Mouse (Mus musculus) left cerebral cortex, adult 11 months (tissue): Measurements from ENCODE around the gene Anp32e.
"Not testable (repeated sequence)": the region's sequence is repeated elsewhere in the genome, so short reads cannot be mapped to it uniquely, and the experiment has no call there.

Experiments
- DNase-seq: peaks from one replicate; pipeline ENCODE4 v3.0.0; 2022; ENCODE audit warnings: low spot score

The Anp32e gene

DNA sequence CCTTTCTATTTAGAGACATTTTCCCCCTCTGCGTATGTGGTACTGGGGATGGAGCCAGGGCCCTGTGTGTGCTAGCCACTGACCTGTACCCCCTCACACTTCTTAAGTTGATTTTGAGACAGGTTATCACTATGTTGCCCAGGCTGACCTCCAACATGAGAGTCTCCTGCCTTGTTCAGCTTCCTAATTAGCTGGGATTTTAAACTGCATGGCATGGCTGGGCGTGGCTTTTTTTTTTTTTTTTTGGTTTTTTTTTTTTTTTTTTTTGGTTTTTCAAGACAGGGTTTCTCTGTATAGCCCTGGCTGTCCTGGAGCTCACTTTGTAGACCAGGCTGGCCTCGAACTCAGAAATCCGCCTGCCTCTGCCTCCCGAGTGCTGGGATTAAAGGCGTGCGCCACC, 48.5 kb downstream of the Anp32e start:
- DNase-seq, result not testable (repeated sequence)

DNA sequence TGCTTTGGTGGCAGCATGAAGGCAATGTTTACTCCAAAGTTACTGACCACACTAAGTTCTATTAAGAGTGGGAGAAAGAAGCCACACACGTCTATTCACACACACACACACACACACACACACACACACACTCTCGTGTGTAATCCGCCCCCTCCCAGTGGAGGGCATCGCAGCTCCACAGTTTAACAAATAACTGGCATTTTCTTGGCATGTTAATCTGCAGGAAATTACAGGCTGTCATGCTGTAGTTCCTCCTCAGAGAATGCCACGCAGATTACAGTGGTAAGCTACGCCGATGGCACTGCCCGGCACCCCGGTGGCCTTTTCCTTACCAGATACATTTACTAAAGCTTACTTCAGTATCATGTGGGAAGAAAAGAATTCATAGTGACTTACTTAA, 49.2 kb downstream of the Anp32e start:
- no peak for DNase-seq

DNA sequence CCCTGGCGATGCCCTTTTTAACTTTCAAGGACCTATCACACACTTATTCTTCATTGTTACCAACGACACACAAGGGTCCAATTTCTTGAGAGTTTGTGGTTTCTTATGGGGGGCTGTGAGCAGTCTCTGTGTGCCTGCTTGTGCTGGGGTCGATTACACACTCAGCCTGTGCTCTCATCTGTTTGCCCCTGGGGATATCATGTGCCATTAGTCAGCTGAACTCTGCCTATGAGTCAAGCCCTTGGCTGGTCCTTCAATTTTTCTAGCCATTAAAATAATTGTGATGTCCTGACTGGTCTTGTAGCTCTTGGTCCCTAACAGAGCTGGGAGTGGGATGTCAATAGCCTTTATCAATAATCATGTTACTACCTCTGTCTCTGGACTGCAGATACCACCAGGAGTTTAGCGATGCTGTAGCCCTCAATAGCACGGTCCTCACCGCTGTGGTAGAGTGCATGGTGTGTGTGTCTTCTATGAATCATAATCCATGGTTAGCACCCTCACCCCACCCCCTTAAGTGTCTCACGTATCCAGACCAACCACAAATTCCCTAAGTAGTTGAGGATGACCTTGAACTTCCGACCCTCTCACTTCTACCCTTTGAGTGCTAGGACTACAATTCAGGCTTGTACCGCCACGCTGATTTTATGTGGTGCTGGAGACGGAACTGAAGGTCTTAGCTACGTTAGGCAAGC, 51.4 kb downstream of the Anp32e start:
- DNase-seq, result no peak

DNA sequence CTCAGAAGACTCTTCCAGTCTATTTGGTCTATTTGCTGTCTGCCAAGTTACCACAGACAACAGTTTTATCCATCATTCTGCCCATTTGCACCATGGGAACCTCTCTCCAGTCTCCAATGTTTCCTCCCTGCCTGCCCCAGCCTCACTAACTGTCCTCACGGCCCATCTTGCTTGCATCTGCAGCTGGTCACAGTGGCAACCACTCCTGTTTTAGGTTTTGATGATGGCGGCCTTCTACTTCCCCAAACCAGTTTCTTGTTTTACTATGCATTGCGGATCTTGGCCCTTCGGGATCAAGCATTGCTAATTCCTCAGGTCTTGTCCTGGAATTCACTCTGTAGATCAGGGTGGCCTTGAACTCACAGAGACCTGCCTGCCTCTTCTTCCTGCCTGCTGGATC, 53.1 kb downstream of the Anp32e start:
- no peak for DNase-seq

DNA sequence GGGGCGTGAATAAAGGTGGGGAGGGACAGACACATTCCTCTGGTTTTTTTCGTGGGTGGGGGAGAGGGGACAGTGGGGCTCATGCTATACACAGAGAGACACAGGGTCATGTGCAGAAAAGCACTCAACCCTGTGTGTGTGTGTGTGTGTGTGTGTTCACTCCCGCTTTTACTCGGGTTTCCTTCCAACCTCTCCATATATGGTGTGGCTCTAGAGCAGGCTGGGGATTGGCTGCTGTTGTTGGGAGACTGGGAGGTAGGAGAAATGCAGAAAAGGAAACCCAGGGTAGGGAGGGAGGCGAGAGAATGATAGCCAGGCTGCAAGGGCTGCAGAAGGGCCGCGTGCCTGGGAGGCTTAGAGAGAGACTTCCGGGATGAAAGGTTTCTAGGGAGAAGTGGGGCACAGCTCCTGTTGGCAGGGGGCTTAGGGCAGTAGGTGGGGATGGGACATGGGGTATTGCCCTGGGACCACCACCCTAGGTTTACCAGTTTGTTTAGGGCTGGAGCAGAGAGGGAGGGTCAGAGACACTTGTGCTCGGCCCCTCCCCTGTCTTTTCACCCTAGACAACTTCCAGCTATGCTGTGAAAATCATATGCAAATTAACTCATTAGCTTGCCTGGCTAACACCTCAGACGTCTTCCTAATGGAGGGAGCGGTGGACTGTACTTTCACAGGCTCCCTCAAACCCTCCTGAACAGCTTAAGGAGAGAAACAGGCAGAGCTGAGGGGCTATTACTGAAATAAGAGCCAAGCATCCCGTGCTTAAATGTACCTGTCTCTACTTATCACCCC, 56.4 kb downstream of the Anp32e start:
- DNase-seq, result no peak

DNA sequence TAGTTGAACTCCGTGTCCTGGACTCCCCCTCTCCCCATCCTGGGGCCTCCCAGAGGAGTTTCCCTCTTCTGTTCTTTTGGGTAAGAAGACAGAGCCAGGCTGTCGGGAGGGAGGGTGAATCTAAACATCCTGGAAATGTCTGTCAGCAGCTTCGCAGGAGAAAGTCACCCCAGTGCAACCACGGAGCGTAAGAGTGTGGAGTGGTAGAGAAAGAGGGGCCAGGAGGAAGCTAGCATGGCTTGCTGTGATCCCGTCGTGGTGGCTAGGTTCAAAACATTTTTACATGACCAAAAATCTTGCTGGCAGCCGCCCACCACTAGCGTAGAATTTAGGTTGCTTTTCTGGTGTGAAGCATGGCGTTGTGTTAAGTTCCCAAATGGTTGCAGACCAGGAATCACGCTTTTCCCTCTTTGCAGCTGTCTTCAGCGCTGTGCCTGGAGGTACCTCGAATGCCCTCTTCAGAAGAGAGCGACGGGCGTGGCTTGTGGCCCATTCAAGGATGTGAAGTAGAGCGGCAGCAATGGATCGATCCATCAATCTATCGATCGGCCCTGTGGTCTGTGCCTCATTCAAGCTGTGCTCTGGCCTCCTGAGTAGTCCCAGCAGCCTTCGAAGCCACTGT, 57.1 kb downstream of the Anp32e start:
- peak; percentile 65 for DNase-seq

DNA sequence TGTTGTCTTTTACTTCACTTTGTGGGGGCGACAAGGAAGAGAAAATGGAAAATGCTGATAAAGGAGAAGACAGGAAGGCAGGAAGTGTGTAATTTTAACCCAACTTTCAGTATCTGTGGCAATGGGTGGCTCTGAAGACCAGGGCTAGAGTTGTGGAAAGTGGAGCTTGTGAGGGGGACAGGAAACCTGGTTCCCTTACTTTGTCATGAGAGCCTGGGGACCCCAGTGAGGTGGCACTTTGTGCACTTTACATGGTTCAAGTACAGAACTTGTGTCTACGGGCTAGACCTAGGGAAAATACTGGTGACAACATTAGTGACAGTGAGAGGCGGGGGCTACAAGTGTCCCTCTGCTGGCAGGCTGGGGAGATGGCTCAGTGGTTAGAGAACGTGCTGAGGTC, 57.9 kb downstream of the Anp32e start:
- no peak for DNase-seq

DNA sequence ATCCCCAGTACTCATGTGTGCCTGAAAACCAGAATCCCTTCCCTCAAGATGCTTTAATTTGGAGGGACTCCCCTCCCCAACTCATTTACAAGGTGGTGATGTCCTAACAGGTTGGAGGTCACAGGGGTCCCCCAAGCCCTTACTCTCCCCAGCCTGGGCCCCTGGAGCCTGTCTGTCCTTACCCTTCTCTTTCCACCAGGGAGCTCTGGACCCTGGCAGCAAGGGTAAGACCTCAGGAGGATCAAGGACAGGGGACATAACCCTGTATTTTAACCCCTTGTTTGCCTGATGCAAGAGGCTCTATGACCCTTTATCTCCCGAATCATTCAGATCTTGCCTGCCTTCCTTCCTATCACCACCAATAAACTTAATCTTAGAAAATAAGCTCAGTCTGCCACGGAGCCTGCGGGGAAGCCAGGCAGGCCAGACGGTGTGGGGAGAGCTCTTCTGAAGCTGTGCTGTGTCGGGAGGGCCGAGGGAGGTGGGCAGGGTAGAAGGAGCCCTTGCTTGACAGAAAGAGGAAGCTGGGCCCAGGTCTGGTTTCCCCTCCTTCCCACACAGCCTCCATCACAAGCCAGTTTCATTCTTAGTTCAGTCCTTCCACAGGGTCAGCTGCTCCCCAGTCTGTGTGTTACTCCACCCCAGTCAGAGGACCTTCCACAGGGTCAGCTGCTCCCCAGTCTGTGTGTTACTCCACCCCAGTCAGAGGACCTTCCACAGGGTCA, 58.5 kb downstream of the Anp32e start:
- DNase-seq, result no peak

DNA sequence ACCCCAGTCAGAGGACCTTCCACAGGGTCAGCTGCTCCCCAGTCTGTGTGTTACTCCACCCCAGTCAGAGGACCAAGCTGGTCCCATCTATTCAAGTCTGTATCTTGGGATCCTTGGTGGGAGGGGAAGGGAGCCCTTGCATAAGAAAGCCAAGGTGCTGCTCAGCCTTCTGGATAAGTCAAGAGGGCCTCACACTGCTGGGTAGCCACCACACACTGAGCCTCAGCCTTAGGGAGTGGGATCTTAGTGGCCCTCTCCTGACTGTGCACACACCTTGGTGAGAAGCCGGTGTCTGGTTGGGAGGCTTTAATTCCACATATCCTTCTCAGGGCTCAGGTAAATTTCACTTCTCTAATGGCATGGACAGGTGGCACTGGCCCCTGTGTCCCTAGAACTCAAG, 59.1 kb downstream of the Anp32e start:
- no peak for DNase-seq

DNA sequence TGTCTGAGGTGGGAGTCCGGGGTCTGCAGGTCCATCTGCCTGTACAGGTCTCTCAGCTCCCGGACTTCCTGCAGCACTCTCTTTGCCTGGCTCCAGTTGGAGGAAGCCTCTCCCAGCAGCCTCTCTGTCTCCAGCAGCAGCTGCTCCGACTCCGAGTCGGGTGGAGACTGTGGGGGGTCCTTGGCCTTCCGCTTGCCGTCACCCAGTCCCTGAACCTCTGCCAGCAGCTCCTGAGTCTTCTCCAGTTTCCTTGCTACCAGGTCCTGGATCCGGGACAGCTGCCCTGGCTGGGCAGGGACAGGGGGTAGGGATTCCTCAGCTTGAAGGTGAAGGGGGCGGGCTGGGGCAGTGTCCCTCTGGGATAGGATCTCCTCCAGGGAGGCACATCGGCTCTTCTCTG, 59.9 kb downstream of the Anp32e start:
- DNase-seq, result no peak

DNA sequence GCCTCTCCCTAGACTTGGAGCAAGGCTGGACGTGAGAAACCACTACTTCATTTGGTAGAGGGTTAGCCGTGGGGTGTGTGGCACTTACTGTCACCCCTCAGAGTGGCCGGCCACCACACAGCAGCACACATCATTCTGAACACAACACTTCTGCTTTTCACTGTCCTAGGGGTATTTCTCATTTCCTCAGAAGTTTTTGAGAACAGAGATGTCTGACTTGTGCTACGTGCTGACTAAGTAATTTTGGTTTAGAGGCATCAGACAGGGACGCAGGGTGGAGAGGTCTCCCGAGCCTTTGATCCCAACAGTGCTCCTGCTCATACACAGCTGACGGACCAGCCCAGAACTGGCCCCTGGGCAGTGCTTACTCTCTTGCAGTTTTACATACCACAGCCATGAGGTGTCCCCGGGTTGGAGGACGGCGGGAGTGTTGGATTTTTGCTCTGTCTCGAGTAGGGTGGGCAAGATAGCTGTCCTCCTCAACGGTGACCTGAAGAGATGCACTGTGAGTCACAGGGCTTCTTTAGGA, 61.4 kb downstream of the Anp32e start:
- DNase-seq, result no peak

DNA sequence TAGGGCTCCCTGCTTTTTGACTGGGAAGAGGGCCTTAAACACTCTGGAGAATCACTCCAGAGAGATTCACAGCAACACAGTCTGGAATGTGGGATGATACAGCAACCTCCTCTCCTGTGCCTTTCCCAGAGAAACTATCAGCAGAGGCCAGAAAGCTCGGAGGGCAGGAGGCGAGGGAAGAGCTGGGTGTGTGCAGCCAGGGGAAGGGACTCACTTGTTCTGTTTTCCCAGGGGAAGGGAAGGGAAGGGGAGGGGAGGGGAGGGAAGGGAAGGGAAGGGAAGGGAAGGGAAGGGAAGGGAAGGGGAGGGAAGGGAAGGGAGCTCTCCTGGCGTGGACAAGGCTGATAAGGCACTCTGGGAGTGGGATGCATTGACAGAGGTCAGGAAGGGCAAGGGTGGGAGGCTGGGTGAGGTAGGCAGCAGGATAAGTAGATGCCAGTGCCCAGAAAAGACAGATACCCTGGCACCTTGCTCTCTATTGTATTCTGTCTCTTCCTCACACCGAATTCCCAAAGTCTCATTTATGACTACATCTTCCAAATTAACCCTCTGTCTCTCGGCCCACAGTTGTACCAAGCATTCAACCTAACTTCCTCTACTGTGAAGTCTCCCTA, 64.1 kb downstream of the Anp32e start:
- no peak for DNase-seq

DNA sequence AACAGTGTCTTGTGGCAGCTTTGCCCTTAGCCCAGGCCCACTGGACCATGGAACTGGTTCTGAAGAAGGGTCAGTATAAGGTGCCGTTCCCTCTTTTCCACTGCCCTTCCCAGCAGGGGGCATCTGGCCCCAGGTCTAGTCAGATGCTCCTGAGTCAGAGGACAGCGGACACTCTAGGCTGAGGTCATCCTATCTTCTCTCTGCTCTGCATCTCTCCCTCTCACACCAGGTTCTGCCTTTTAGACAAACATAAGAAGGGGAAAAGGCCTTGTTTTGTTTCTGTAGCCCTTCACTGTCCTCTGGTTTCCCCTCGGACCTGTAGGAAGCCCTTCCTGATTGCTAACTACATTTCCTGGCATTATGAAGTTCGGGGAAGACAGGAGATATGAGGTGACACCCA, 64.8 kb downstream of the Anp32e start:
- no peak for DNase-seq

DNA sequence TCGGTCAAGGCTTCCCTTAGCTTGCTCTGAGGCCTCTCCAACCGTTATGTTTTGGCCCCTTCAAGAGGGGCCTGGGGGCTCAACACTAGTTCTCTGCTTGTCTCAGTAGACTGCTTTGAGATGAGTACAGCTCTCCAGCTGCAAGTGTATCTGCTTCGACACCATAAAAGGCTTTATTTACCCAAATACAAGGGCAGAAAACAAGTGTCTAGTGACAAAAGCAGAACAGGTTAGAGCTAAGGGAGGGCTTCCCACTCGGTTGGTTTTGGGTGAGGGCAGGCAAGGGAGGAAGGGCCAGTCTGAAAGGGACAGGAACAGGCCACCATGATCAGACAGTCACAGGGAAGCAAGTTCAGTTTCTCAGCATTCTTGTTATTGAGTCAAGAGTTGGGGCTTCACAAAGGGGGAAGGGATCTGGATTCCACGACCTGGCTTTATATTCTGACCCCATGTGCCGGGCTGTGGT, 65.4 kb downstream of the Anp32e start:
- no peak for DNase-seq

DNA sequence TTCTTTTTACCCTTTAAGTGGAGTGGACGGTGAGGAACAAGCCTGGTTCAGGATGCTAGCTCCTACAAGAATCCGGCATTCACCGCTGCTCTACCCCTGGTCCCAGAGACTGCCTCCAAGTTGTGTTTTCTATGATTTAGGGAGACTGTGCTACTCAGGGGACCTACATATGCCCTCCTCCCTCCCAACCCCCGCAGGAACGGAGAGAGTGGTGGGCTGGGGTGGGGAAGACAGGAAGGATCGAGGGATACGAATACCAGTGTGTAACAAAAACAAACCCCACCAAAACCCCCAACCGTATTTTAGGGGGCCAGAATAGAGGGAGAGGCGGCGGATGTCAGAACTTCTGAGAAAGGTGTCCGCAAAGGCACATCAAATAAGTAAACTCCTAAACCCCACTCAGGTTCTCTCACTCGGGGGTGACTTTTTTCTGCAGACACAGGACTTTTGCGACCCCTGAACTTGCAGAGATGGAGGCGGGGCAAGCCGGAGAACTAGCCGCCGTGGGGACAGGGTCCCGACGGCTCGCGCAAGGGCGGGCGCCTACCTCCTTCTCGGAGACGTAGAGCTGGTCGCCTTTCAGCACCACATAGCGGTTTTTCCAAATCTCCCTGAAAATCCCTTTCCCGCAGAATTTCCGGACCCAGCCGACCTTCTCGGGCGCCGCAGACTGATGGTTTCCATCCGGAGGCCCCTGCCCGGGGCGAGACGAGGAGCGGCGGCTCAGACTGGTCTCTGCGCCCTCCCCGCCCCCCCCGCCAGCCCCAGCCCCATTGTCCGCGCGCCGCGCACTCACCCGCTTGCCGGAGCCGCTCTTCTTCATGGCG, 66.1 kb downstream of the Anp32e start:
- DNase-seq, result no peak

DNA sequence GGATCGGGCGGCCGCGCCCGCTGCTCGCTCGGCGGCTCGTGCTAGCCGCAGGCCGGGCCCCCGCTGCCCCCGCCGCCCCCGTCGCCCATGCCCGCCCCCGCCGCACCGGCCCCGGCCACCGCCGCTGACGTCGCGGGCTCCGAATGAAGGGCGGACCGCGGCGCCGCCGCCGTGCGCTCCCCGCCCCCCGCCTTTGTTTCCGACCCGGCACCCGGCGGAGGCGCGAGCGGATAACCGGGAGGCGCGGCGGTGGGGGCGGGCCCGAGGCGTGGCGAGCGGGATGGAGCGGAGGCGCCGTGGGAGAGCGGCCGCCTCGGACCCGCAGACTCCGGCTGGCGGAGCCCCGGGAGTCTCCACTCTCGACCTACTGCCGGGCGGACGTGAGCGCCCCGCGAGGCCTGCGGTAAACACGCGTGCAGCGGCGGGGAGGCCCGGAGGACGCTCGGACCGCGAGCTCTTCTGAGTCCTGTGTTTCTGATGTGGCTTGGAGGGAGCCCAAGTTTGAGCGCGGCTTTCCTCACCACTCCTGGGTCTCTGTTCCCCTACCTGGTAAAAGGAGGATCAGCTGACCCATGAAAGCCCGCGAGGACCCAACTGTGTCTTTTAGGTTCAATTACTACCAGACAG, 66.9 kb downstream of the Anp32e start, which contains the start of gene Plekho1:
TSS of gene Plekho1 (minus strand) at position 200 of the 627 bp plus-strand sequence.
- DNase-seq, result no peak

DNA sequence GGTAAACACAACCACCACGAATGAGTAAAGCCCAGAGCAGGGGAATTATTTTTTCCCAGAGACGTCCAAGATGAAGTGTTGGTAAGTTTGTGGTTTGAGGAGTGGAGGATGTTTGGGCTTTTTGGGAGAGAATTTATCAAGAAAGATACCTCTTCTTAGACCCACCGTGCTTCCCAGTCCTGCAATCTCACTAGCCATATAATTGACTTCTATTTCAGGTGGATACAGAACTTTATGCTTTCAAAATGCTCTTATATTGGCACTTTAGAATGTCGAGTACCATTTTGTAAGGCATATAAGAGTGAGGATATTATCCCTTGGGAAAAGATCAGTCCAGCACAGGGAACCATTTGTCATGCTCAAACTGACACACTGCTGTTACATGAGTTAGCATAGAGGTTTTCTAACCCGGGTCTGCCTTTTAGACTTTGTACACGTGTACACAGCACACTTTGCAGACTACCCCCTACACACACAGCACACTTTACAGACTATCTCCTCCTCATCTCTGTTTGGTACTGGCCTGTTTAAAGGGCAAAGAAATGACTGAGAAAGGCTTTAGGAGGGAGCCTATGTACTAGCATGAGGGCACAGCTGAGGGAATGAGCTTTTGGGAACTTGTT, 67.5 kb downstream of the Anp32e start:
- DNase-seq, result no peak
